Mouse (Mus musculus) liver, adult 2 months (tissue): ENCODE data around the gene Kcnd2. TPM values are rescaled to one million over a fixed set of nuclear protein-coding genes. Genes with fewer than 3 reads are reported as not detected.

Experiments
- DNase-seq: peaks from one replicate; pipeline ENCODE4 v3.0.0-alpha.2; 2011; ENCODE audit warnings: low read depth, low spot score; ENCODE audit errors: extremely low read depth
- H3K27ac ChIP-seq: fragments of 200-500 bp; replicated peaks from 2 replicates; pipeline ENCODE4 v1.5.1; 2012; ENCODE audit warnings: low read depth, mild to moderate bottlenecking, control low read depth, inconsistent platforms, low read length; ENCODE audit not compliant: insufficient read depth
- H3K27me3 ChIP-seq: fragments of 200-500 bp; 2 replicates; pipeline ENCODE4 v1.6.1; 2012; ENCODE audit warnings: mild to moderate bottlenecking, moderate library complexity, low read length, inconsistent platforms; ENCODE audit not compliant: control insufficient read depth, insufficient read depth
- H3K36me3 ChIP-seq: fragments of 200-500 bp; 2 replicates; pipeline ENCODE4 v1.6.1; 2012; ENCODE audit warnings: low read length, inconsistent platforms; ENCODE audit not compliant: control insufficient read depth, insufficient read depth
- H3K4me1 ChIP-seq: fragments of 200-500 bp; 2 replicates; pipeline ENCODE4 v1.6.1; 2011; ENCODE audit warnings: low read length; ENCODE audit not compliant: control insufficient read depth, insufficient read depth
- H3K4me3 ChIP-seq: fragments of 200-500 bp; 2 replicates; pipeline ENCODE4 v1.5.1; 2011; ENCODE audit warnings: low read depth, mild to moderate bottlenecking, control low read depth, low read length, moderate library complexity; ENCODE audit not compliant: insufficient read depth
- H3K79me2 ChIP-seq: fragments of 200-500 bp; 2 replicates; pipeline ENCODE4 v1.6.1; 2012; ENCODE audit warnings: inconsistent platforms, mild to moderate bottlenecking, low read length, moderate library complexity; ENCODE audit not compliant: control insufficient read depth, insufficient read depth
- H3K9ac ChIP-seq: fragments of 200-500 bp; 2 replicates; pipeline ENCODE4 v1.6.1; 2012; ENCODE audit warnings: low read depth, mild to moderate bottlenecking, control low read depth, inconsistent platforms, low read length
- CTCF ChIP-seq: fragments of 200-500 bp; IDR thresholded peaks from 2 replicates; pipeline ENCODE4 v1.5.1; 2011; ENCODE audit warnings: low read depth, low read length, control low read depth
- POLR2A ChIP-seq: fragments of 200-500 bp; IDR thresholded peaks from 2 replicates; pipeline ENCODE4 v1.6.1; 2011; ENCODE audit warnings: low read length, control low read depth; ENCODE audit not compliant: insufficient read depth; ENCODE audit errors: extremely low read depth
- WGBS: fragments of 180-500 bp; shearing (Covaris S2); methylation state at CpG from one replicate; pipeline ENCODE4 v1.1.7; 2018; 5-methylcytosine and 5-hydroxymethylcytosine counted together
- polyA plus RNA-seq: library from polyadenylated mRNA; depleted of rRNA; stranded (reverse); fragments of >200 nt; gene quantifications from 2 replicates; pipeline ENCODE4 v1.2.3, GENCODE M21; 2012
- total RNA-seq: library from RNA; depleted of rRNA; stranded (reverse); fragments of >200 nt; gene quantifications from 2 replicates; pipeline ENCODE4 v1.2.3, GENCODE M21; 2014

Kcnd2 gene
- total and polyA plus RNA-seq, 2 experiments: under 0.01 TPM; not detected in 1

GRCm38 (mm10) chr6:21664135-21664534, 448.8 kb downstream of the Kcnd2 start:
- 71% methylated on average over 6 of the region's 6 CpGs for WGBS

GRCm38 (mm10) chr6:21664638-21665037, 449.3 kb downstream of the Kcnd2 start:
- no peak overlapping the region for H3K4me3 ChIP-seq
- H3K27me3 ChIP-seq: no peaks in the 10 kb centered on the region
- H3K79me2 ChIP-seq: no peaks in the 10 kb centered on the region
- 81% methylated on average over 4 of the region's 4 CpGs for whole genome bisulfite sequencing
- no peak overlapping the region for H3K9ac ChIP-seq
- H3K4me1 ChIP-seq: no peaks in the 10 kb centered on the region
- no peaks in the 10 kb centered on the region for H3K36me3 ChIP-seq
- DNase-seq: no peak
- no peak overlapping the region for H3K27ac ChIP-seq
- TF ChIP-seq POLR2A (no peak), CTCF (no peak)

More at GRCm38 (mm10) chr6:21664135-21664534, 448.8 kb downstream of the Kcnd2 start:
- Histone ChIP-seq H3K36me3 (no peaks in the 10 kb centered on the region), H3K9ac (no peak overlapping the region), H3K4me1 (no peaks in the 10 kb centered on the region), H3K27me3 (no peaks in the 10 kb centered on the region), H3K4me3 (no peak overlapping the region), H3K27ac (no peak overlapping the region), H3K79me2 (no peaks in the 10 kb centered on the region)
- TF ChIP-seq CTCF: no peak
- TF ChIP-seq POLR2A: no peak
- DNase-seq: no peak

GRCm38 (mm10) chr6:21684252-21684651, 468.9 kb downstream of the Kcnd2 start:
- no peaks in the 10 kb centered on the region for H3K36me3 ChIP-seq
- TF ChIP-seq POLR2A (no peak), CTCF (no peak)
- DNase-seq: no peak
- no peak overlapping the region for H3K9ac ChIP-seq
- H3K4me1 ChIP-seq: no peaks in the 10 kb centered on the region
- no peaks in the 10 kb centered on the region for H3K79me2 ChIP-seq
- no peak overlapping the region for H3K27ac ChIP-seq
- no peaks in the 10 kb centered on the region for H3K27me3 ChIP-seq
- no peak overlapping the region for H3K4me3 ChIP-seq
- 58% methylated on average over 6 of the region's 6 CpGs for WGBS

GRCm38 (mm10) chr6:21686388-21686787, 471.1 kb downstream of the Kcnd2 start:
- H3K36me3 ChIP-seq: no peaks in the 10 kb centered on the region
- H3K79me2 ChIP-seq: no peaks in the 10 kb centered on the region
- no peak overlapping the region for H3K9ac ChIP-seq
- H3K27ac ChIP-seq: no peak overlapping the region
- 100% methylated on average over 1 of the region's 1 CpGs for WGBS
- TF ChIP-seq POLR2A (no peak), CTCF (no peak)
- H3K27me3 ChIP-seq: no peaks in the 10 kb centered on the region
- H3K4me1 ChIP-seq: no peaks in the 10 kb centered on the region
- H3K4me3 ChIP-seq: no peak overlapping the region
- no peak for DNase-seq

- WGBS: 78% methylated on average over 3 of the region's 3 CpGs
- H3K27me3 ChIP-seq: no peaks in the 10 kb centered on the region
- no peak overlapping the region for H3K4me3 ChIP-seq
- no peaks in the 10 kb centered on the region for H3K36me3 ChIP-seq
- no peak overlapping the region for H3K9ac ChIP-seq
- DNase-seq: no peak
- H3K79me2 ChIP-seq: no peaks in the 10 kb centered on the region
- no peak overlapping the region for H3K27ac ChIP-seq
- H3K4me1 ChIP-seq: no peaks in the 10 kb centered on the region
- no peak for TF ChIP-seq CTCF
- TF ChIP-seq POLR2A: no peak
These were observed 477.6 kb downstream of the Kcnd2 start for GRCm38 (mm10) chr6:21692861-21693350.

GRCm38 (mm10) chr6:21697641-21698040, 482.3 kb downstream of the Kcnd2 start:
- TF ChIP-seq POLR2A (no peak), CTCF (no peak)
- WGBS: 82% methylated on average over 3 of the region's 3 CpGs
- Histone ChIP-seq H3K27me3 (no peaks in the 10 kb centered on the region), H3K9ac (no peak overlapping the region), H3K27ac (no peak overlapping the region), H3K4me1 (no peaks in the 10 kb centered on the region), H3K4me3 (no peak overlapping the region), H3K79me2 (no peaks in the 10 kb centered on the region), H3K36me3 (no peaks in the 10 kb centered on the region)
- DNase-seq: no peak
